Mouse (Mus musculus): ENCODE data around the gene Jmy. TPM values are rescaled to one million over a fixed set of nuclear protein-coding genes. Genes with fewer than 3 reads are reported as not detected.
A peak's percentile ranks its signal among the peaks of the same experiment; 100 is the strongest.

The Jmy gene
- polyA plus RNA-seq, 1 experiment from 2014 or later, result 7.0 TPM

DNA sequence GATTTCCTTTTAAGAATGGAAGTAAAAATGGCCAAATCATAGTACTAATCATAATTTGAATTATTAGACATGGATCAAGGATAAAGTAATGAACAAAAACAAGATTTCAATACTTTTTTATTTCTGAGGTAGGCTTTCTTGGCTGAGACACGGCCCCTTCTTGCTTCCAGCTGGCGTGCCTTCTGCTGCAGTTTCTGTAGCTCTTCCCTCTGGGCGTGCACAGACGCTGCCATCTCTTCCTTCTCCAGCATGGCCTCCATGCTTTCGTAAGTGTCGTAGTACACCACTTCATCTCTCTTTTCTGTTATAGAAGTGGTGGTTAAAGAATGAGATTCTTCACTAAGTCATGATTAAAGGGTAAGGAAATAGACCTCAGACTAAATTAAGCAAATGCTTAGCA is 46.3 kb downstream of the Jmy start:
- Histone ChIP-seq H3K27me3 (no peaks in the 10 kb centered on the region), H3K4me2 (replicated peaks) (no peak overlapping the region), H3K36me3 (peaks cover 26% of the 10 kb centered on the region), H3K27ac (replicated peaks) (no peak overlapping the region), H3K9ac (no peak overlapping the region), H3K4me1 (no peaks in the 10 kb centered on the region), H3K4me3 (replicated peaks) (no peak overlapping the region), H3K9me3 (replicated peaks) (no peaks in the 10 kb centered on the region)
- 87% methylated on average over 6 of the region's 6 CpGs for WGBS
- no peak for ATAC-seq (ENCODE audit: insufficient number of reproducible peaks, low FRiP score, low TSS enrichment, low read depth)

GRCm38 (mm10) chr13:93440167-93440566 is 59.4 kb downstream of the Jmy start:
- Histone ChIP-seq H3K27me3 (no peaks in the 10 kb centered on the region), H3K9ac (no peak overlapping the region), H3K36me3 (peaks cover 37% of the 10 kb centered on the region), H3K9me3 (replicated peaks) (no peaks in the 10 kb centered on the region), H3K27ac (replicated peaks) (no peak overlapping the region), H3K4me3 (replicated peaks) (no peak overlapping the region), H3K4me1 (no peaks in the 10 kb centered on the region), H3K4me2 (replicated peaks) (no peak overlapping the region)
- 95% methylated on average over 3 of the region's 3 CpGs for WGBS
- ATAC-seq (ENCODE audit: insufficient number of reproducible peaks, low FRiP score, low TSS enrichment, low read depth), result peak; percentile 77

GRCm38 (mm10) chr13:93429205-93429604 is 70.4 kb downstream of the Jmy start:
- Histone ChIP-seq H3K27ac (replicated peaks) (no peak overlapping the region), H3K4me2 (replicated peaks) (no peak overlapping the region), H3K36me3 (0 out of 2 replicates have a peak, but pooled peaks cover 8% of the 10 kb centered on the region), H3K27me3 (no peaks in the 10 kb centered on the region), H3K4me3 (replicated peaks) (no peak overlapping the region), H3K9ac (no peak overlapping the region), H3K4me1 (no peaks in the 10 kb centered on the region), H3K9me3 (replicated peaks) (no peaks in the 10 kb centered on the region)
- ATAC-seq (ENCODE audit: insufficient number of reproducible peaks, low FRiP score, low TSS enrichment, low read depth), result no peak
- 91% methylated on average over 1 of the region's 1 CpGs for WGBS

DNA sequence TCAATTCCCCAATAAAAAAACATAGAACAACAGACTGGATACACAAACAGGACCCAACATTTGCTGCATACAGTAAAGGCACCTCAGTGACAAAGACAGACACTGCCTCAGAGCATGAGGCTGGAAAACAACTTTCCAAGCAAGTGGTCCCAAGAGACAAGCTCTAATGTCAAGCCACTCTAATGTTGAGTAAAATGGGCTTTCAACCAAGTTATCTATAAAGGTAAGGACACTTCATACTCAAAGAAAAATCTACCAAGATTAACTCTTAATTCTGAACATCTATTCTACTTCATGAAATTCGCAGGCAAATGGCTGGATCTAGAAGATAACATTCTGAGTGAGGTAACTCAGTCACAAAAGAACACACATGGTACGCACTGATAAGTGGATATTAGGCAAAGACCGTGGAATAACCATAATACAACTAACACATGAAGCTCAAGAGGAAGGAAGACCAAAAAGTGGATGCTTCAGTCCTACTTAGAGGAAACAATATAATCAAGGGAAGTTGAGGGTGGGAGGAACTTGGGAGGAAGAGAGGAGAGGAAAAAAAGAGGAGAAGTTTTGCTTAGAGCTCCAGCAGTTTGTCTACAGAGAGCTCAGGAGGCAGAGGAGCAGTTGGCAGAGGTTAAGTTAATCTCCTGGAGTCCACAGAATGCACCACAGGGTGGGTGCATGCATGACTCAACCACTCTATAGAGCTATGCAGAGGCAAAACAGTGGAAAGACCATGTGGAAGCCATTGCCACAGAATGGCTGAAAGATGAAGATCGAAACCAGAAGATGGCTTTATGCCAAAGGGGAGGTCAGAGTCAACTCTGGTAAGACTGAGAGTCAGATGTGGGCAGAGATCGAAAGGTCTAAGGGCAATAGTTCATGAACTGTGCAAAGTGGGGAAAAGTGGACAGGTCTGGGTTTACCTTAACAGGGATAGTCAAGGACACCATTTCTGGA is 71.4 kb downstream of the Jmy start:
- Histone ChIP-seq H3K27me3 (no peaks in the 10 kb centered on the region), H3K27ac (replicated peaks) (no peak overlapping the region), H3K4me1 (no peaks in the 10 kb centered on the region), H3K9ac (no peak overlapping the region), H3K4me3 (replicated peaks) (no peak overlapping the region), H3K9me3 (replicated peaks) (no peaks in the 10 kb centered on the region), H3K36me3 (0 out of 2 replicates have a peak, but pooled peaks cover 3% of the 10 kb centered on the region), H3K4me2 (replicated peaks) (no peak overlapping the region)
- no peak for ATAC-seq (ENCODE audit: insufficient number of reproducible peaks, low FRiP score, low TSS enrichment, low read depth)
- 87% methylated on average over 5 of the region's 5 CpGs for WGBS

- Histone ChIP-seq H3K9me3 (replicated peaks) (no peaks in the 10 kb centered on the region), H3K9ac (no peak overlapping the region), H3K36me3 (no peaks in the 10 kb centered on the region), H3K27ac (replicated peaks) (no peak overlapping the region), H3K4me1 (no peaks in the 10 kb centered on the region), H3K4me2 (replicated peaks) (no peak overlapping the region), H3K27me3 (no peaks in the 10 kb centered on the region), H3K4me3 (replicated peaks) (no peak overlapping the region)
- 48% methylated on average over 2 of the region's 2 CpGs for WGBS
- ATAC-seq (ENCODE audit: insufficient number of reproducible peaks, low FRiP score, low TSS enrichment, low read depth), result no peak
Measured at GRCm38 (mm10) chr13:93423224-93423623, 76.4 kb downstream of the Jmy start.

- no peaks in the 10 kb centered on the region for H3K4me1 ChIP-seq
- H3K4me2 ChIP-seq (replicated peaks), result no peak overlapping the region
- no peak for ATAC-seq (ENCODE audit: insufficient number of reproducible peaks, low FRiP score, low TSS enrichment, low read depth)
- H3K36me3 ChIP-seq, result no peaks in the 10 kb centered on the region
- no peak overlapping the region for H3K9ac ChIP-seq
- H3K27me3 ChIP-seq, result no peaks in the 10 kb centered on the region
- no peak overlapping the region for H3K27ac ChIP-seq (replicated peaks)
- H3K9me3 ChIP-seq (replicated peaks), result no peaks in the 10 kb centered on the region
- 79% methylated on average over 2 of the region's 2 CpGs for WGBS
- H3K4me3 ChIP-seq (replicated peaks), result no peak overlapping the region
Measured at GRCm38 (mm10) chr13:93419779-93420178, 79.8 kb downstream of the Jmy start.

- H3K27me3 ChIP-seq, result no peaks in the 10 kb centered on the region
- no peaks in the 10 kb centered on the region for H3K9me3 ChIP-seq (replicated peaks)
- no peak overlapping the region for H3K4me2 ChIP-seq (replicated peaks)
- H3K4me1 ChIP-seq, result no peaks in the 10 kb centered on the region
- no peak overlapping the region for H3K9ac ChIP-seq
- no peak overlapping the region for H3K4me3 ChIP-seq (replicated peaks)
- WGBS, result 85% methylated on average over 2 of the region's 2 CpGs
- H3K27ac ChIP-seq (replicated peaks), result no peak overlapping the region
- ATAC-seq (ENCODE audit: insufficient number of reproducible peaks, low FRiP score, low TSS enrichment, low read depth), result no peak
- H3K36me3 ChIP-seq, result no peaks in the 10 kb centered on the region
Measured at GRCm38 (mm10) chr13:93418292-93418691, 81.3 kb downstream of the Jmy start.

GRCm38 (mm10) chr13:93415055-93415454 is 84.6 kb downstream of the Jmy start:
- Histone ChIP-seq H3K9ac (no peak overlapping the region), H3K27ac (replicated peaks) (no peak overlapping the region), H3K4me1 (no peaks in the 10 kb centered on the region), H3K4me3 (replicated peaks) (no peak overlapping the region), H3K36me3 (no peaks in the 10 kb centered on the region), H3K27me3 (no peaks in the 10 kb centered on the region), H3K9me3 (replicated peaks) (no peaks in the 10 kb centered on the region), H3K4me2 (replicated peaks) (no peak overlapping the region)
- no peak for ATAC-seq (ENCODE audit: insufficient number of reproducible peaks, low FRiP score, low TSS enrichment, low read depth)
- WGBS, result 89% methylated on average over 5 of the region's 5 CpGs

- Histone ChIP-seq H3K27ac (replicated peaks) (no peak overlapping the region), H3K27me3 (no peaks in the 10 kb centered on the region), H3K4me2 (replicated peaks) (no peak overlapping the region), H3K36me3 (no peaks in the 10 kb centered on the region), H3K9ac (no peak overlapping the region), H3K4me3 (replicated peaks) (no peak overlapping the region), H3K4me1 (no peaks in the 10 kb centered on the region), H3K9me3 (replicated peaks) (no peaks in the 10 kb centered on the region)
- ATAC-seq (ENCODE audit: insufficient number of reproducible peaks, low FRiP score, low TSS enrichment, low read depth), result no peak
- 78% methylated on average over 4 of the region's 4 CpGs for WGBS
Measured at GRCm38 (mm10) chr13:93410343-93410742, 89.3 kb downstream of the Jmy start.

DNA sequence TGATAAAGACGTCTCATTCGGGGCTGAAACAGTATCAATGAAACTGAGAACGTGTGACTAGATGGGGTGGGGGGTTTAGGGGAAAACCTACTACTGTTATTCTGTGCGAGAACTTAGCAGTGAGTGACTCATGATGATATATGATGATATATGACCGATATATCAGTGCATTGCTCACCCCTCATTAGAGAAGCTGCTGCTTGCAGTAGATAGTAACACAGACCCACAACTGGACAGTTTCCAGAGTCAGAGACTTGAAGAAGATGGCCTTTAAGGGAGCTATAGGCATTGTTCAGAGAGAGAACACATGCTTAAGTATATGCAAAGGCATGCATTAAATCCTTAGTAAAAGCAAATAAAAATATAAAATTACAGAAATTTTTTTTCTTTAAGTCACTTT is 92.8 kb downstream of the Jmy start:
- 85% methylated on average over 5 of the region's 5 CpGs for WGBS
- H3K27me3 ChIP-seq, result no peaks in the 10 kb centered on the region
- no peak for ATAC-seq (ENCODE audit: insufficient number of reproducible peaks, low FRiP score, low TSS enrichment, low read depth)

GRCm38 (mm10) chr13:93401947-93402346 is 97.7 kb downstream of the Jmy start:
- H3K4me1 ChIP-seq, result no peaks in the 10 kb centered on the region
- H3K27ac ChIP-seq (replicated peaks), result no peak overlapping the region
- no peaks in the 10 kb centered on the region for H3K9me3 ChIP-seq (replicated peaks)
- no peak overlapping the region for H3K4me2 ChIP-seq (replicated peaks)
- no peaks in the 10 kb centered on the region for H3K27me3 ChIP-seq
- H3K4me3 ChIP-seq (replicated peaks), result no peak overlapping the region
- H3K9ac ChIP-seq, result no peak overlapping the region
- no peaks in the 10 kb centered on the region; the same call in 1 of the 2 replicates for H3K36me3 ChIP-seq
- WGBS, result 82% methylated on average over 7 of the region's 7 CpGs
- ATAC-seq (ENCODE audit: insufficient number of reproducible peaks, low FRiP score, low TSS enrichment, low read depth), result no peak

More for the DNA sequence above, 92.8 kb downstream of the Jmy start:
- Histone ChIP-seq H3K36me3 (no peaks in the 10 kb centered on the region), H3K9me3 (replicated peaks) (no peaks in the 10 kb centered on the region), H3K4me3 (replicated peaks) (no peak overlapping the region), H3K9ac (no peak overlapping the region), H3K4me2 (replicated peaks) (no peak overlapping the region), H3K27ac (replicated peaks) (no peak overlapping the region), H3K4me1 (no peaks in the 10 kb centered on the region)

All from embryonic facial prominence, embryonic 15.5 days (tissue).